Mouse (Mus musculus) heart, embryonic 14.5 days (tissue): ENCODE results near the gene Ubl5. TPM values are rescaled to one million over a fixed set of nuclear protein-coding genes. Genes with fewer than 3 reads are reported as not detected.
A peak's percentile ranks its signal among the peaks of the same experiment; 100 is the strongest.
"Not testable (repeated sequence)": the region's sequence is repeated elsewhere in the genome, so short reads cannot be mapped to it uniquely, and the experiment has no call there.

Experiments
- ATAC-seq: fragments of 200-750 bp; cut with Nextera tagmentation; 2 replicates; pipeline ENCODE4 v1.8.0; 2017; ENCODE audit warnings: low read depth, moderate TSS enrichment; ENCODE audit not compliant: insufficient number of reproducible peaks, insufficient read depth, low FRiP score
- H3K27ac ChIP-seq, 2 experiments: fragments of 200-500 bp in 1 of 2; fragments of 300-500 bp in 1 of 2; sonication (generic) in 1 of 2; replicated peaks in 1 of 2; 2 replicates each; pipeline ENCODE4 v1.5.1; 2012 to 2014; ENCODE audit warnings: low read depth in 2 of 2, low read length in 2 of 2, control low read depth in 1 of 2, mild to moderate bottlenecking in 1 of 2, mixed read lengths in 1 of 2; ENCODE audit not compliant: control insufficient read depth in 1 of 2, insufficient read depth in 1 of 2
- H3K27me3 ChIP-seq: fragments of 300-500 bp; sonication (generic); 2 replicates; pipeline ENCODE4 v1.6.1; 2014; ENCODE audit warnings: mild to moderate bottlenecking, low read length, control low read depth; ENCODE audit not compliant: control insufficient read depth, insufficient read depth
- H3K36me3 ChIP-seq: fragments of 300-500 bp; sonication (generic); 2 replicates; pipeline ENCODE4 v1.6.1; 2014; ENCODE audit warnings: mild to moderate bottlenecking, control low read depth, low read length, mixed read lengths; ENCODE audit not compliant: control insufficient read depth, insufficient read depth
- H3K4me1 ChIP-seq, 2 experiments: fragments of 200-500 bp in 1 of 2; fragments of 300-500 bp in 1 of 2; sonication (generic) in 1 of 2; 2 replicates each; pipeline ENCODE4 v1.6.1; 2012 to 2014; ENCODE audit warnings: low read length in 2 of 2, control low read depth in 1 of 2, mixed read lengths in 1 of 2; ENCODE audit not compliant: control insufficient read depth in 2 of 2, insufficient read depth in 2 of 2
- H3K4me2 ChIP-seq: fragments of 300-500 bp; sonication (generic); 2 replicates; pipeline ENCODE4 v1.6.1; 2014; ENCODE audit warnings: mild to moderate bottlenecking, low read length
- H3K4me3 ChIP-seq, 2 experiments: fragments of 200-500 bp in 1 of 2; fragments of 300-500 bp in 1 of 2; sonication (generic) in 1 of 2; 2 replicates each; pipeline ENCODE4 v1.5.1; 2012 to 2014; ENCODE audit warnings: low read length in 2 of 2, mild to moderate bottlenecking in 2 of 2, control low read depth in 1 of 2, low read depth in 1 of 2, moderate library complexity in 1 of 2; ENCODE audit not compliant: control insufficient read depth in 1 of 2, insufficient read depth in 1 of 2
- H3K9ac ChIP-seq: fragments of 300-500 bp; sonication (generic); 2 replicates; pipeline ENCODE4 v1.6.1; 2014; ENCODE audit warnings: mild to moderate bottlenecking, low read length
- H3K9me3 ChIP-seq: fragments of 300-500 bp; sonication (generic); 2 replicates; pipeline ENCODE4 v1.6.1; 2016; ENCODE audit warnings: low read length, control low read depth; ENCODE audit not compliant: control insufficient read depth
- WGBS: fragments of 180-500 bp; shearing (Covaris S2); extraction: QIAGEN DNeasy Blood & Tissue Kit; methylation state at CpG from one replicate; pipeline ENCODE4 v1.1.7; 2014; 5-methylcytosine and 5-hydroxymethylcytosine counted together
- polyA plus RNA-seq: library from polyadenylated mRNA; unstranded; fragments of >200 nt; fragmentation: Nextera tagmentation; extraction: Ambion mirVana; gene quantifications from 2 replicates; pipeline ENCODE4 v1.2.1, GENCODE M21; 2014

Gene Ubl5
- polyA plus RNA-seq, 1 experiment from 2014 or later: 375 TPM

DNA sequence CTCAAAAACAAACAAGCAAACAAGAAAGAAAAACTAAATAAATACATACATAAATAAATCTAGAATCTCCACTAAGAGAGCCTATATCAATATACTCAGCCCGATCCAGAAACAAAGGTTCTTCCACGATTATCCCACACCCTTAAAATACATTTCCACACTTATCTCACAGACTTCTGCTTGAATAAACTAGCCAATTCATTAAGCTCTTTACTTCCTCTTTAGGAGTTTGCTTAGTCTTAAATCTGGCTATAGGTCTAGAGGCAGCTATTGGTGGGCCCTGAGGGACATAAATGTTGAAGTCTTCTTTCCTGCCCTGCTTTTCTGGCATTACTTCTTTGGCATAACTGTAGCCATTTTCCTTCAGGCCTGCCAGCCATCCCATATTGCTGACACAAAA is 11.3 kb upstream of the Ubl5 start:
- Histone ChIP-seq H3K27ac (no peak overlapping the region), H3K4me2 (no peak overlapping the region), H3K4me3 (no peak overlapping the region), H3K9me3 (no peaks in the 10 kb centered on the region), H3K4me1 (no peaks in the 10 kb centered on the region), H3K9ac (no peak overlapping the region), H3K36me3 (peaks cover 4% of the 10 kb centered on the region), H3K27me3 (no peaks in the 10 kb centered on the region)
- WGBS: 93% methylated on average over 2 of the region's 2 CpGs
- ATAC-seq: no peak

DNA sequence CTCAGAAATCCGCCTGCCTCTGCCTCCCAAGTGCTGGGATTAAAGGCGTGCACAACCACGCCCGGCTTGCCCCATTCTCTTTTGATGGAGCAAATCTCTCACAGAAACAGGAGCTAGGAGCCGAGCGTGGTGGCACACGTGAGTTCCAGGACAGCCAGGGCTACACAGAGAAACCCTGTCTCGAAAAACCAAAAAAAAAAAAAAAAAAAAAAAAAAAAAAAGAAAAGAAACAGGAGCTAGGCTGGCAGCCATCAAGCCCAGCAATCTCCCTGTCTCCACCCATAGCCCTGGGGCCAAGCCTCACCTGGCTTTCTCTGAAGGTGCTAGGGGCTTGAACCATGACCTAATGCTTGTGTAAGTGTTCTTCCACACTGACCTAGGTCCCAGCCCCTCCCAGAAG is 7.0 kb upstream of the Ubl5 start:
- not testable (repeated sequence) for ATAC-seq

DNA sequence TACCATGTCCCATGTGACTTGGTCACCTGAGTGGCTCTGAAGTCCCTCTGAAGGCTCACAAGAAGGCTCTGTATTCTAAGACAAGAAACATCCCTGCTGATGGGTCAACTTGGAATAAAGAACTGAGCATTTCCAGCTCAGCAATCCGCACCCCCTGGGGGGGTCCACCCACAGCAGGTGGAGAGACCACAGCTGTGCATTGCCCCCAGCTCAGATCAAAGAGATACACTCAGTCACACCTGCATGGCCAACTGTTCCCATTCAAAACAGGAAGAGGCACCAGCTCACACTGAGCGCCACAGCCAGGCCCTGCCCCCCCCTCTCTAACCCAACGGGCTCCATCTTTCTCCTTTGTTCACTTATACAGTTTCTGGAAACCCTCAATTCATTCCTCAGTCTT is 6.4 kb upstream of the Ubl5 start:
- no peak overlapping the region for H3K4me3 ChIP-seq
- no peaks in the 10 kb centered on the region for H3K27me3 ChIP-seq
- no peaks in the 10 kb centered on the region for H3K9me3 ChIP-seq
- H3K4me1 ChIP-seq: peaks cover 3 to 8% of the 10 kb centered on the region in 2 experiments
- 82% methylated on average over 3 of the region's 3 CpGs for WGBS
- peaks cover 32% of the 10 kb centered on the region for H3K36me3 ChIP-seq
- ATAC-seq: no peak
- H3K27ac ChIP-seq: no peak overlapping the region
- no peak overlapping the region for H3K9ac ChIP-seq
- no peak overlapping the region for H3K4me2 ChIP-seq

More for the DNA sequence above, 7.0 kb upstream of the Ubl5 start:
- not testable (repeated sequence) for H3K27ac ChIP-seq, H3K4me3 ChIP-seq, H3K27me3 ChIP-seq, H3K4me2 ChIP-seq, H3K4me1 ChIP-seq, H3K9me3 ChIP-seq, H3K9ac ChIP-seq
- 91% methylated on average over 8 of the region's 8 CpGs for WGBS
- H3K36me3 ChIP-seq: peaks cover 32% of the 10 kb centered on the region

DNA sequence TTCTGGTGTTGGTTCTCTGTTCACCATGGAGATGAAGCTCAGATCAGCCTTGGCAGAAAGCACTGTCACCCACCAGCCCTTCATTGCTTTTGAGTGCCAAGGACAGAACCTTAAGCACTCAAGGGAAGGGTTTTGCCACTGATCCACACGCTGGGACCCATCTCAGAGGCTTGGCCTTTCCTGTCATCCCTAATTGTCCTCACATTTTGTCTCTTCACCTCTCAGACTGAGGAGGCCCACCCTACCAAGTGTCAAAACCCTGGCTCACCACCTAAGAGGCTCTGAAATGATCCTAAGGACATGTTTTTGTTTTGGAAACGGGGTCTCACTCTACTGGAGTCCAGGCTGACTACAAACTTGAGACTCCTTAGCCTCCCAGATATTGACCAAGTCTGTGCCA is 5.9 kb upstream of the Ubl5 start:
- H3K9ac ChIP-seq: no peak overlapping the region
- no peak overlapping the region for H3K27ac ChIP-seq
- H3K27me3 ChIP-seq: no peaks in the 10 kb centered on the region
- H3K4me2 ChIP-seq: no peak overlapping the region
- H3K4me1 ChIP-seq: peaks cover 3 to 10% of the 10 kb centered on the region in 2 experiments
- ATAC-seq: no peak
- no peak overlapping the region for H3K4me3 ChIP-seq
- H3K9me3 ChIP-seq: no peaks in the 10 kb centered on the region
- 75% methylated on average over 2 of the region's 2 CpGs for WGBS
- H3K36me3 ChIP-seq: peaks cover 32% of the 10 kb centered on the region

DNA sequence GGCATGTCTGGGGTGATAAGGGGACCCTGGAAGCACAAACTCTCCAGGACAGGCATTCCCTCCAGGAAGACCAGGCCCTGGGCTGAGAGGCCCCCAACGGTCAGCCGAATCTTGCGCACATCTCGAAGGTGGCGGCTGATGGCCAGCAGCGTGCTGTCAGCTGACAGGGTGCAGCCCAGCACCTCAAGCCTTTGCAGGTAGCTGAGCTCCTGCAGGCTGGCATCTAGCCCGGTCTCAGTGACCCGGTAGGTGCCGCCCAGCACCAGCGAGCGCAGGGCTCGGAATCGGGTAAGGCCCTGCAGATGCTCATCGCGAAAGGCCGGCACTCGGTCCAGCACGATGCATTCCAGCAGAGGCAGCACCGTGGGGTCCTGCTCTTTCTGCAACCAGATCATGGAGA is 4.1 kb upstream of the Ubl5 start:
- H3K4me2 ChIP-seq: no peak overlapping the region
- H3K4me1 ChIP-seq: peaks cover 3 to 11% of the 10 kb centered on the region in 2 experiments
- no peak overlapping the region for H3K27ac ChIP-seq
- no peak overlapping the region for H3K9ac ChIP-seq
- H3K9me3 ChIP-seq: no peaks in the 10 kb centered on the region
- H3K36me3 ChIP-seq: peaks cover 29% of the 10 kb centered on the region
- H3K4me3 ChIP-seq: no peak overlapping the region
- WGBS: 93% methylated on average over 19 of the region's 19 CpGs
- no peaks in the 10 kb centered on the region for H3K27me3 ChIP-seq
- no peak for ATAC-seq

DNA sequence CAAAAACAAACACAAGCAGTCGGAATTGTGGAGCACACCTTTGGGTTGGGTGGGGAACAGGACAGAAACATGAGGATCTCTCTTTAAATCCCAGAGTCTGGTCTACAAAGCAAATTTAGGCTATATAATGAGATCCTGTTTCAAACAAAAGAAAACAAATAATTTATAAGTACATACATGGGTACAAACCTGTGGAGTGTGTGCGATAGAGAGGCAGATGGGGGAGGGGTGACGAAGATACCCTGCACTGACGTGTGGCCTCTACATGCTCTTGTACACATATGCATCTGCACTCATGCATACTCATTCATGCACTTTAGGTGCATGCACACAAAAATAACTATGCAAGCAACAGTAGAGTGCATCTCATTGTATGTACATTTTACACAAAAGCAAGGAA is 3.2 kb upstream of the Ubl5 start:
- no peak for ATAC-seq
- H3K9ac ChIP-seq: no peak overlapping the region
- 87% methylated on average over 4 of the region's 4 CpGs for WGBS
- H3K36me3 ChIP-seq: peaks cover 29% of the 10 kb centered on the region
- no peak overlapping the region for H3K4me3 ChIP-seq
- H3K4me2 ChIP-seq: no peak overlapping the region
- H3K9me3 ChIP-seq: no peaks in the 10 kb centered on the region
- H3K4me1 ChIP-seq: peaks cover 3 to 16% of the 10 kb centered on the region in 2 experiments
- H3K27ac ChIP-seq: no peak overlapping the region
- H3K27me3 ChIP-seq: no peaks in the 10 kb centered on the region

DNA sequence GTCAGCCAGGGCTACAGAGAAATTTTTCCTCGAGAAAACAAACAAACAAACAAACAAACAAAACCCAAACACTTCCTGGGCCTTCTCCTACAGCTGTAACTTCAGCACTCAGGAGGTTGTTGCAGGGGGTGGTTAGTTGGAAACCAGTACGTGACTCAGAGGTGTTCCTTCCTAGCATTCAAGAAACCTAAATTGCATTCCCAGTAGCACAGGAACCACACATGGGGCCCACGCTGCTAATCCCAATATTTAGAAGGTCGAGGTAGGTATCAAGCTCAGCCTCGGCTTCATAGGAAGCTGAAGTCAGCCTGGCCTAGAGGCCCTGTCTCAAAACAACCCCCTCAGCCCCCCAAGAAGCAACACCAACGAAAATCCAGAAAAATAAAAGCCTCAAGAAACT is 1.2 kb upstream of the Ubl5 start:
- peak overlapping the region in 1 of 2 experiments; percentile 98 for H3K27ac ChIP-seq
- no peak for ATAC-seq
- 10% methylated on average over 6 of the region's 6 CpGs for WGBS

DNA sequence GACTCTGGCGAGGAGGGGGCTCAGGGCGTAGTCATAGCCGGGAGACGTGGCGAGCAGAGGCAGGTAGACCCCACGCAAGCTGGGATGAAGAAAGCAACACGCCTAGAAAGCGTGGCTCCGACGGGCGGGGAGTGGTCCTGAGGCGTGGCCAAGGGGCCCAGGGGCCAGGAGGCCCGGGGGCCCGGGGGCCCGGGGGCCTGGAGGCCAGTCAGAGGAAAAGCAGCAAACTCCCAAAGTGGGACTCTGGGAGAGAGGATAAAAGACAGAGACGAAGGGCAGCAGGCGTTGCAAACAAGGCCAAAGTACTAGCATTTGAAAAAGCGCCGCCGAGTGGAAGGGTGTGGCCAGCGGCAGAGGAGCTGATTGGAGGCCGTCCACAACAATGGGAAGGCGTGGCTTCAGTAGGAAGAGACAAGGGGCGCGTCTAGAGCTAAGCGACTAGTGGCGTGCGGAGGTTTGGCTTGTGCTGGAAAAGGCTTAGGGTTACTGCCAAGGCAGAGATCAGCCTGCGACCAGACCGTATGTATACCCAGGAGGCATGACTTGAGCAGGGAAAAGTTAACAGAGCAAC is 303 bp downstream of the Ubl5 start:
- peaks cover 33% of the 10 kb centered on the region for H3K36me3 ChIP-seq
- H3K4me3 ChIP-seq: peak overlapping the region; percentile 90 to 96
- ATAC-seq: peak; percentile 74
- H3K27me3 ChIP-seq: no peaks in the 10 kb centered on the region
- under 1% methylated on average over 30 of the region's 30 CpGs for WGBS
- peak overlapping the region; percentile 97 to 98 for H3K27ac ChIP-seq
- H3K4me2 ChIP-seq: peak overlapping the region; percentile 99
- H3K9me3 ChIP-seq: no peaks in the 10 kb centered on the region
- peak overlapping the region; percentile 82 for H3K9ac ChIP-seq
- peaks cover 4 to 22% of the 10 kb centered on the region in 2 experiments for H3K4me1 ChIP-seq

More for the DNA sequence above, 1.2 kb upstream of the Ubl5 start:
- peaks cover 33% of the 10 kb centered on the region for H3K36me3 ChIP-seq
- peak overlapping the region; percentile 90 to 96 for H3K4me3 ChIP-seq
- peak overlapping the region; percentile 99 for H3K4me2 ChIP-seq
- no peaks in the 10 kb centered on the region for H3K27me3 ChIP-seq
- H3K4me1 ChIP-seq: peaks cover 4 to 22% of the 10 kb centered on the region in 2 experiments
- H3K9ac ChIP-seq: peak overlapping the region; percentile 98
- no peaks in the 10 kb centered on the region for H3K9me3 ChIP-seq
